Mouse (Mus musculus) kidney, postnatal 14 days (tissue): Measurements from ENCODE around the gene Avpi1.
A peak's percentile ranks its signal among the peaks of the same experiment; 100 is the strongest.

Source experiments
- DNase-seq: peaks from one replicate; pipeline ENCODE4 v3.0.0; 2022; ENCODE audit warnings: mixed read lengths

Avpi1 gene

GRCm38 (mm10) chr19:42128787-42129508, at the start of gene Avpi1:
Avpi1 (minus strand) TSS chr19:42129059.
- DNase-seq = peak; percentile 99

GRCm38 (mm10) chr19:42177461-42177860, 48.6 kb upstream of the Avpi1 start:
- no peak for DNase-seq

DNA sequence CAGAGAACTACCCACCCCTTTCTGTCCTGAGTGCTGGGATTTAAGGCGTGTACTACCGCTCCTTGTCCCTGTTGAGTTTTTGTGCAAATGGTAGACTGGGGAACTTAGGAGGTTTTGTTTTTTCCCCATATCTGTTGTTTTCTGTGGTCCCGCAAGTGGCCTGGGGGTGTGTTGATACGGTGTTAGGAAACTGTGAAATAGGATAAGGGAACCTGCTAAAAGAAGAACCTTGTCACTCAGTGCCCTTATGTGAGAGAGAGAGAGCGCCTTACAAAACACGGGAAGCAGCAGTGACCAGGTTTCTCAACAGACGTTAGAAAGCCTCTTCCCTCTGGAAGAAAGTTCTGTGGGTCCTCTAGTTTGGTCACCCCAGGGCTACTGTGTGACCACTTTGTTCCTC, 48.0 kb upstream of the Avpi1 start:
- DNase-seq = no peak

- DNase-seq = peak; percentile 97
Measured at GRCm38 (mm10) chr19:42170025-42170969, 41.4 kb upstream of the Avpi1 start.

DNA sequence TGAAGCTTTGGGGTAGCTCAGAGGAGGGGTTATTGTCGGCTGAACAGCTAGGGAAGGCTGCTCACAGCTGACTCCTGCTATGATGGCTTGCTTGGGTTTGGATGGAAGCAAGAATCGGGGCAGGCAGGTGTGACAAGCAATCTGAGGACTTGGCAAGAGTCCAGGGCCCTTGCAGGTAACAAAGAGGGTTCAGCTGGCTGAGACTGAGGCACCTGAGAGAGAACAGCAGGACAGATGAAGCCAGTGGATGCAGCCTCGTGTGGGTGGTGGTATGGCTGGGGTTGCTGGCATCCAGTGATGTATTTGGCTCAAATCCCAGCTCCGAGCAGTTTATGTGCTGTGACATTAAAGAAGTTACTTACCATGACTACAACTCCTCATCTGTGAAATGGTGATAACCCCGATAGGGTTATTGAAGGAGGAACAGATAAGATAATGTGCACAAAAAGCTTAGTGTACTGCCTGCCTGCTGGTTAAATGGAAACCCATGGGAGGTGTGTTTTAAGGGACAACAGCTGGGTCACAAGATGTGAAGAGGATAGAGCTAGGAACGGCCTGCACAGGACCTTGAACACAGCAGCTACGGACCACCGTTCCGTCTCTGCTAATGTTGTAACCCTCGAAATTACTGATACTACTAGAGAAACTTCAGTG, 40.6 kb upstream of the Avpi1 start:
- peak; percentile 40 for DNase-seq

DNA sequence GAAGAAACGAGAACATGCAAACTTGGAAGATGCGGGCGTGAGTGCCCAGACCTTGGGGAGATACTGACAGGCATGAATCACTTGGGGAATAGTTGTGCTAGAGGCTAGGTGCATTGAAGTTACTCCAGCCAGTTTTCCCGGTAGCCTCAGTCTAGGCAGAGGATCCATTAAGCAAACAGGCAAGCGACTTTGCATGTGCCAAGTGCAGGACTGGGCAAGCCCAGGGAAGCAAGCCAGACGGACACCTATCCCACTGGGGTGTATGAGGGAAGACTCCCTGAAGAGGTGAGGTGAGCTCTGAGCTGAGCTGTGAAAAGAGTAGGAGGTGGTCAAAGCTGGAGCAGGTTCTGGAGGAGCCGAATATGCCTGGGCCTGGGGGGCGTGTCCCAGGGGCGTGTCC, 38.6 kb upstream of the Avpi1 start:
- no peak for DNase-seq

DNA sequence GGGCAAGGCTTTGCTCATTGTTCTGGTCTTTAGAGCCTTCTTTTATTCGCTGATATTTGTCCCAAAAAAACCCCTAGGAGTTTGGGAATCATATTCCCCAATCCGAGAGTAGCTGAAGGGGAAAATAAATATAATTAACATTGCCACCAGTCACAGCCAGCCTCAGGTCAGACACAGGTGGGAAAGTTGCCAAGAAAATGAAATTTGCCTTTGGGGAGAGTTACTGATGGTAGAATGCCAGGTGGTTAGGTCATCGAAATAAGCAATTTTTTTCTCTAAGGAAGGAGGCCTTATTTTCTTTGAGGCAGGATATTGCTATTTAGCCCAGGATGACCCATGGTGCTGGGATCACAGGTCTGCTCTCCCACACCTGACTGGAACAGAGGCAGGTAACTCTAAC, 37.9 kb upstream of the Avpi1 start:
- DNase-seq = no peak

- DNase-seq = peak; percentile 89
Measured at GRCm38 (mm10) chr19:42166130-42166529, 37.3 kb upstream of the Avpi1 start.

GRCm38 (mm10) chr19:42164188-42164587, 35.3 kb upstream of the Avpi1 start:
- no peak for DNase-seq

GRCm38 (mm10) chr19:42163764-42164163, 34.9 kb upstream of the Avpi1 start, which contains the start of gene Zfyve27:
Zfyve27 (plus strand) TSS chr19:42163951.
- DNase-seq = no peak

GRCm38 (mm10) chr19:42158246-42159017, 29.6 kb upstream of the Avpi1 start:
- DNase-seq = no peak

- DNase-seq = no peak
Measured at GRCm38 (mm10) chr19:42157493-42158237, 28.8 kb upstream of the Avpi1 start.

DNA sequence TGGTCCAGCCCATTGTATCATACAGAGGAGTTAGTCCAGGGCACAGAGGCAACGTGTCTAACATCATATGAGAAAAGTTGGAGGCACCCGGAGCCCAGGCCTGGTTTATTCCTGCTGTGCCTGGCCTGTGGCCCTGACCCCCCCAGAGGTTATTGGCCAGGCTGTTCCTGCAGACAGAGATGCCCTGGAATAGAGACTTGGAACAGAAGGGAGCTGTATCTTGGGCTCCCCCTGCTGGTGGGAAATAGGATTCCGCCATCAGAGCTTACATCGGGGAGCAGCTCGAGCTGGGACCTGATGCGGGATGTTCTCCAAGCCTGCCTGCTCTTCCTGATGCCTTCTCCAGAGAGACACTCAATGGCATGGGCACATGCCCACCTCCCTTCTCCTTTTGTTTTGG, 23.1 kb upstream of the Avpi1 start:
- peak; percentile 91 for DNase-seq

- no peak for DNase-seq
Measured at GRCm38 (mm10) chr19:42148569-42148860, 19.7 kb upstream of the Avpi1 start.

DNA sequence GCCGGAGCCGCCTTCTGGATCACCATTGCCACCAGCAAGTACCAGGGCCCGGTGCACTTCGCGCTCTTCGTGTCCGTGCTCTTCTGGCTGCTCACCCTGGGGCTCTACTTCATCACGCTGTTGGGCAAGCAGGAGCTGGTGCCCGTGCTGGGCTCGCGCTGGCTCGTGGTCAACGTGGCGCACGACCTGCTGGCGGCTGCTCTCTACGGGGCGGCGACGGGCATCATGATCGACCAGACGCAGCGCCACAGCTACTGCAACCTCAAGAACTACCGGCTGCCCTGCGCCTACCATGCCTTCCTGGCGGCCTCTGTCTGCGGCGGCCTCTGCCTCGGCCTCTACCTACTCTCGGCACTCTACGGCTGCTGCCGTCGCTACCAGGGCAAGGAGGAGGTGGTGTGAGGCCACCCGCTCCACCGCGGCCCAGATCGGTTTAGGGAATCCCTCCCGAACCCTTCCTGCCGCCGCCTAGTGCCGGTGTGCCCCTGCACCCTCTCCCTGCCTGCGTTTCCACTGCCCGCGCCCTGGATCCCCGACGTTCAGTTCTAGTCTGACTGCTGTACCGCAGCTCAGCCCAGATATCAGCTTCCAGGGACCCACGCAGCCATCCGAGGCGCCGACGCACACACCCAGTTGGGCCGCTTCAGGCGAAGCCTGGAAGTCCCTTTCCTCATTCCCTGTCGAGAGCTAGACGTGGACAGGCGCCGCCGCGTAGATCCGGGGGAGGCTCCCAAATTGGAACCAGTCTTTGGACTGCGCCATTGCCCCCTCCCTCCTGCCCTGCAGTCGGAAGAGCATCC, 19.1 kb upstream of the Avpi1 start:
- peak; percentile 74 for DNase-seq

DNA sequence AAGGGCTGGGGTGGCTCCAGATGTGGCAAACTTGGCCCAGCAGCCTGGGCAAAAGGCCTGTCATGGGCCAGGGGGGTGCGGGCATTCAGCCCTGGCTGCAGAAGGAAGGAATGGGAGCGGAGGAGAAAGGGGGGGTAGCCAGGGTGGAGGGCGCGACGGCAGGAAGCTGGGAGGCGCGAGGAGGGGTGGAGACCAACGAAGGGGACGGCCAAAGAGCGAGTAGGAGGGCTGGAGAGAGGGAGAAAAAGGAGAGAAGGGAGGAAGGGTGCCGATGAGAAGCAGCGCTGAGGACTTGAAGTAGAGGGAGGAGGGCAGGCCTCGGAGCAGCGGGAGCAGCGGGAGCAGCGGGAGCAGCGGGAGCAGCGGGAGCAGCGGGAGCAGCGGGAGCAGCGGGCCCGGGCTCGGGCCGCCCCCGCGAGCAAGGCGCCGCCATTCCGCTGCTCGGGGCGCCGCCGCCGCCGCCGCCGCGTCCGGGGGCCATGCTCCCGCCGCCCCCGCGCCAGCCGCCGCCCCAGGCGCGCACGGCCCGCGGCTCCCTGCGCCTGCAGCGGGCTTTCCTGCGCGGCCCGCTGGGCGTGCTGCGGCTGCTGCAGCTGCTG, 18.4 kb upstream of the Avpi1 start, which contains the start of gene Marveld1:
Gene Marveld1, plus strand, starts transcription at position 231 of the 599 bp plus-strand sequence.
- peak; percentile 86 for DNase-seq

GRCm38 (mm10) chr19:42146276-42147010, 17.6 kb upstream of the Avpi1 start:
- DNase-seq = no peak

- no peak for DNase-seq
Measured at GRCm38 (mm10) chr19:42145731-42146130, 16.9 kb upstream of the Avpi1 start.

GRCm38 (mm10) chr19:42145210-42145609, 16.4 kb upstream of the Avpi1 start:
- no peak for DNase-seq
